Mouse (Mus musculus): Measurements from ENCODE around the gene Tvp23b. TPM values are rescaled to one million over a fixed set of nuclear protein-coding genes. Genes with fewer than 3 reads are reported as not detected.

Gene Tvp23b
- polyA plus RNA-seq (2012): 3.6 and 5.0 TPM in 2 replicates

DNA sequence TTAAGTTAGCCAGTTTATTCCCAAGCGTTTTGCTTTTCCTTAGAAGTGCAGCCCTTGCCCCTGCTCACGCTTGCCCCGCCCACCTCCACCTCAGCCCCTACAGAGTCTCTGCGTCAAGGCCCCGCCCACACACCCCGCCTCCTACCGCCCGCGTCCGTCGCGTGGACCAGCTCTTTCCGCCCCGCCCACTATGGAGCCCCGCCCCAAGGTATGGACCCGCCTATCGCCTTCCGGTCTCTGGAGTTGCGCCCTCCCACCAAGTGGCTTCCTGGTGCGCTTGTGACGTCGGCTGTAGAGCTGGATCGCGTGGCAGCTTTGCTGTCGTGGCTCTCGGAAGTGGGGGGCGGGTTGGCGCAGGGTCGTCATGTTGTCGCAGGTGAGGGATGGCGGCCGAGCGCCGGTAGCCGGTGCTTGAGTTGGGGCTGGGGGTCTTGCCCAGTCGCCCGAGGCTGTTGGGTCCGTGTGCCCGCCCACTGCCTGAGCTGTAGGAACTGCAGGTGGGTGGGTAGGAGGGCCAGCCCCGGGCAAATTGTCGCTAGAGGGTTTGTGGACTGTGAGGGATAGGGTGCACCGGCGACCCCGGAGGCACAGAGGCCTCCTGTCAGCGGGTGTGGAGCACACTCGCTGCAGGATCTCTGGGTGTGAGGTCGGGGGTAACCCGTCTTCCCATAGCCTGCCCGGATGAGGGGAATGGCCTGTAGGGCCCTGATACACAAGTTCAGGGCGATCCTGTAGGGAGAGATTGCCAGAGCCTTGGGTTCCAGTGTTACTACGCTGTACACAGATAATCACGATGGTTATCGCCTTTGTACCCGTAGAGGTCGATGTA, at the start of gene Tvp23b:
Tvp23b (plus strand) TSS at position 236 of the 829 bp plus-strand sequence.

DNA sequence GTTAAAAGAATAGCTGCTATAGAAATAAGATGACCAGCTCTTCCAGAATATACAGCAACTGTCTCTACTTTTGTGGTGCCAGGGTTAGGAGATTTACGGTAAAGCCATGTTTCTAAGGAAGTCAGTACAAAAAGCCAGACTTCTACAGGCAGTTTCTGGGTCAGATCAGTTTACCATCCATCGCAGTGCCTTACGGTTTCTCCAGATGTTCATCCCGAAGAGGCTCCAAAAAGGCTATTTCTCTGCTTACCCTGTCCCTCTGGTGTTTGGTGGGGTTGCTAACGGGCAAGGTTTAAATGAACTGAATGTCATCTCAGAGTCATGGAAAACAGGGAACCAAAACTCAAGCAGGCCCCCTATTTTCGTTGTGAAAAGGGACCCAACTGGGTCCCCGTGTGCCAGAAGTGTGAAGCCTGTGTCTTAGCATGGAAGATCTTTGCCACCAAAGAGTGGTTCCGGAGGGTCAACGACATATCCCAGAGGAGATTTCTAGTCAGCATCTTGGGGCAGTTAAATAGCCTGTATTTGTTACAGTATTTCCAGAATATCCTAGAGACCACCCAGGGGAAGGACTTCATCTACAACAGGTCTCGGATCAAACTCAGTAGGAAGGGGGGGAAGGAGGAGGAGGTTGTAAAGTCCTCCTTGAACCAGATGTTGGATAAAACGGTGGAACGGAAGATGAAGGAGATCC, 32.1 kb upstream of the Tvp23b start, which contains the start of gene Fbxw10:
Fbxw10 (plus strand) TSS at position 109 of the 694 bp plus-strand sequence.

DNA sequence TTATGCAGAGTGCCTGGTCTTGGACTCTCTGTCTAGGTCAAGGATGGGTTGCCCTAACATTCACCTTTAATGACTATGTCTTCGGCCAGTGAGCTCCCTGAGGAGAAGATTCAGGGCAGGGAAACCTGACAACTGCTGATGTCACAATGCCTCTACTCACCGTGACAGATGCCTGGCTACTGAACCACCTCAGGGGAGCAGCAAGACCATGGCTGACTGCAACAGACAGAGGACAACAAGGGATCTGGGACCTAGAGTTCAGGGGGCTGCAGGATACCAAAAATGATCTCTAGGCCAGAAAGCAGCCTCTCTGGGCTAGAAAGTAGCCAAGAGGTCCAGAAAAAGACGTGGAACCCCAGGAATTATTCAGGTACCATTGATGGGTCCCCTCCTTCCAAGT, 71.8 kb downstream of the Tvp23b start, which contains the start of gene Cdrt4:
Cdrt4 (plus strand) TSS at position 182 of the 400 bp plus-strand sequence.

Other genes starting within 250 kb of the Tvp23b start
- gene Lrrc75a, start 230.9 kb upstream of the Tvp23b start, polyA plus RNA-seq (2012): 7.4 and 8.9 TPM in 2 replicates
- 38.2 and 44.7 TPM in 2 replicates for gene Mmgt2, start 230.8 kb upstream of the Tvp23b start, polyA plus RNA-seq (2012)
- 0.15 and 0.19 TPM in 2 replicates for gene Zfp287, start 147.6 kb upstream of the Tvp23b start, polyA plus RNA-seq (2012)
- not detected in 2 replicates for gene Gm10428, start 126.4 kb upstream of the Tvp23b start, polyA plus RNA-seq (2012)
- gene Zfp286, start 90.0 kb upstream of the Tvp23b start, polyA plus RNA-seq (2012): 1.3 and 1.8 TPM in 2 replicates
- gene Trim16, start 59.2 kb upstream of the Tvp23b start, polyA plus RNA-seq (2012): 34.9 and 35.6 TPM in 2 replicates
- gene Fbxw10, start 32.4 kb upstream of the Tvp23b start, polyA plus RNA-seq (2012): 0.16 TPM in 1 of 2 replicates, not detected in the other
- not detected in 2 replicates for gene Cdrt4, start 71.7 kb downstream of the Tvp23b start, polyA plus RNA-seq (2012)
- gene Tekt3, start 182.2 kb downstream of the Tvp23b start, polyA plus RNA-seq (2012): not detected in 2 replicates
- gene Pmp22, start 249.5 kb downstream of the Tvp23b start, polyA plus RNA-seq (2012): 0.10 and 0.18 TPM in 2 replicates